ENCODE assay signal across 8 mouse cellular contexts in genomic region chr11:107471071-107471720, GRCm38 (mm10). TPM values are rescaled to one million over a fixed set of nuclear protein-coding genes. Genes with fewer than 3 reads are reported as not detected.
DNase-seq lines count a peak whose midpoint lies in the region; ATAC-seq and TF ChIP-seq lines count a peak whose summit lies in the region.

No protein-coding gene starts in this region.

- no peak for TF ChIP-seq CTCF in left cerebral cortex, adult 2 months (IDR thresholded peaks at IDR 0.05)
- no peak for TF ChIP-seq CTCF in cortical plate, adult 2 months (IDR thresholded peaks at IDR 0.05; ENCODE audit: extremely low read depth, insufficient read depth, low read length)
- TF ChIP-seq CTCF in hindbrain, postnatal 0 days (IDR thresholded peaks at IDR 0.05; ENCODE audit: low read depth): no peak

- H3K27ac ChIP-seq in left cerebral cortex, adult 2 months: peak overlapping the region; percentile 93
- H3K27ac ChIP-seq in cortical plate, adult 2 months (ENCODE audit: insufficient read depth, low read length): no peak overlapping the region
- peak overlapping the region; percentile 80 for H3K27ac ChIP-seq in hindbrain, postnatal 0 days
- H3K27ac ChIP-seq in neural tube, embryonic 13.5 days (replicated peaks): peak overlapping the region; percentile 95

- 6% methylated on average over 11 of the region's 11 CpGs for whole genome bisulfite sequencing in hindbrain, postnatal 0 days
- 4% methylated on average over 11 of the region's 11 CpGs for WGBS in neural tube, embryonic 13.5 days

- no peaks in the 10 kb centered on the region for H3K36me3 ChIP-seq in hindbrain, postnatal 0 days (ENCODE audit: insufficient read depth, low read length)
- no peaks in the 10 kb centered on the region for H3K36me3 ChIP-seq in neural tube, embryonic 13.5 days

- TF ChIP-seq POLR2A in cortical plate, adult 2 months (IDR thresholded peaks at IDR 0.05; ENCODE audit: extremely low read depth, insufficient read depth, low read length): no peak

- no peaks in the 10 kb centered on the region for H3K27me3 ChIP-seq in hindbrain, postnatal 0 days (ENCODE audit: insufficient read depth, low read length)
- H3K27me3 ChIP-seq in neural tube, embryonic 13.5 days: no peaks in the 10 kb centered on the region

- intact Hi-C loops in left cerebral cortex, adult 2 months (cut with DNase I): no loop called here
- intact Hi-C loops in left cerebral cortex, postnatal 36 days (cut with DNase I): no loop called here
- intact Hi-C loops in left cerebral cortex, postnatal 14 days (cut with DNase I): loop anchor here (5.0 kb wide), 1 partner anchor 284 kb away; the partner anchor contains the start of gene Nol11

- H3K4me2 ChIP-seq in hindbrain, postnatal 0 days (ENCODE audit: low read depth, low read length): peak overlapping the region; percentile 92
- peak overlapping the region; percentile 85 for H3K4me2 ChIP-seq in neural tube, embryonic 13.5 days

- H3K9me3 ChIP-seq in hindbrain, postnatal 0 days (ENCODE audit: low read length): no peaks in the 10 kb centered on the region
- no peaks in the 10 kb centered on the region for H3K9me3 ChIP-seq in neural tube, embryonic 13.5 days

- peak overlapping the region; percentile 74; the same call in 1 of the 2 replicates for H3K9ac ChIP-seq in hindbrain, postnatal 0 days (replicated peaks; ENCODE audit: low read length)
- H3K9ac ChIP-seq in neural tube, embryonic 13.5 days: peak overlapping the region; percentile 94

- no peak for ATAC-seq in hindbrain, postnatal 0 days
- no peak for ATAC-seq in neural tube, embryonic 13.5 days (ENCODE audit: low read depth)
- ATAC-seq in erythroid progenitor cell, adult 5-6 weeks (replicated peaks; ENCODE audit: low FRiP score, poor library complexity, severe bottlenecking): no peak

- peak overlapping the region; percentile 83 for H3K4me3 ChIP-seq in left cerebral cortex, adult 2 months
- peak overlapping the region; percentile 96 for H3K4me3 ChIP-seq in cortical plate, adult 2 months (ENCODE audit: insufficient read depth, low read length)
- peak overlapping the region; percentile 86 for H3K4me3 ChIP-seq in hindbrain, postnatal 0 days (ENCODE audit: low read length)
- H3K4me3 ChIP-seq in neural tube, embryonic 13.5 days: peak overlapping the region; percentile 95

- H3K4me1 ChIP-seq in cortical plate, adult 2 months (ENCODE audit: control insufficient read depth, insufficient read depth, low read length): peaks cover 1% of the 10 kb centered on the region; the same call in 1 of the 2 replicates
- H3K4me1 ChIP-seq in hindbrain, postnatal 0 days (ENCODE audit: insufficient read depth, low read length): peaks cover 6% of the 10 kb centered on the region
- H3K4me1 ChIP-seq in neural tube, embryonic 13.5 days (replicated peaks): peaks cover 33% of the 10 kb centered on the region

- no peak for DNase-seq in left cerebral cortex, adult 2 months (ENCODE audit: extremely low spot score in 1 of 2, low spot score in 2 of 2)
- no peak for DNase-seq in left cerebral cortex, postnatal 36 days (ENCODE audit: low spot score in 2 of 2)
- no peak for DNase-seq in hindbrain, postnatal 0 days (ENCODE audit: low spot score)
- DNase-seq in left cerebral cortex, postnatal 14 days (ENCODE audit: low spot score in 2 of 2): no peak
- no peak for DNase-seq in left cerebral cortex, adult 8-10 months (ENCODE audit: low spot score in 2 of 2)

RNA-seq across cellular contexts. Expression of gene Pitpnc1, which starts 0.7 kb away (rescaled TPM):
- total RNA-seq in left cerebral cortex, adult 2 months (2021): 10 to 100 TPM; 54.5 to 55.2 TPM
- 10 to 100 TPM; 51.2 to 54.5 TPM for total RNA-seq in left cerebral cortex, postnatal 36 days (2021)
- 34.7 and 35.6 TPM in 2 replicates for polyA plus RNA-seq in cortical plate, adult 2 months (2012; rRNA removed)
- total RNA-seq in hindbrain, postnatal 0 days (2014; rRNA removed): 41.0 and 42.2 TPM in 2 replicates
- 43.6 and 44.8 TPM in 2 replicates for polyA plus RNA-seq in hindbrain, postnatal 0 days (2015; fragmentation: Nextera tagmentation; extraction: Ambion mirVana)
- polyA plus RNA-seq in neural tube, embryonic 13.5 days (2015; fragmentation: Nextera tagmentation; extraction: Ambion mirVana): 39.2 and 40.3 TPM in 2 replicates
- total RNA-seq in left cerebral cortex, postnatal 14 days (2021): 10 to 100 TPM; 61.1 to 64.3 TPM
- total RNA-seq in erythroid progenitor cell, adult 5-6 weeks (2015; ENCODE audit: low replicate concordance): 27.4 and 35.2 TPM in 2 replicates
- total RNA-seq in erythroid progenitor cell, adult 5-6 weeks (2017; ENCODE audit: low replicate concordance): 14.7 and 21.9 TPM in 2 replicates
- 10 to 100 TPM; 52.3 to 67.4 (median 59.9) TPM for total RNA-seq in left cerebral cortex, adult 8-10 months (2022)

RNA-seq across cellular contexts. Expression of gene Psmd12, which starts 8.1 kb away (rescaled TPM):
- total RNA-seq in left cerebral cortex, adult 2 months (2021): 10 to 100 TPM; 67.1 to 72.9 TPM
- 10 to 100 TPM; 66.2 to 67.0 TPM for total RNA-seq in left cerebral cortex, postnatal 36 days (2021)
- polyA plus RNA-seq in cortical plate, adult 2 months (2012; rRNA removed): 56.7 and 57.3 TPM in 2 replicates
- 26.9 and 27.2 TPM in 2 replicates for total RNA-seq in hindbrain, postnatal 0 days (2014; rRNA removed)
- 149 and 153 TPM in 2 replicates for polyA plus RNA-seq in hindbrain, postnatal 0 days (2015; fragmentation: Nextera tagmentation; extraction: Ambion mirVana)
- polyA plus RNA-seq in neural tube, embryonic 13.5 days (2015; fragmentation: Nextera tagmentation; extraction: Ambion mirVana): 173 and 181 TPM in 2 replicates
- total RNA-seq in left cerebral cortex, postnatal 14 days (2021): 10 to 100 TPM; 71.8 to 73.6 TPM
- 34.0 and 44.0 TPM in 2 replicates for total RNA-seq in erythroid progenitor cell, adult 5-6 weeks (2015; ENCODE audit: low replicate concordance)
- total RNA-seq in erythroid progenitor cell, adult 5-6 weeks (2017; ENCODE audit: low replicate concordance): 74.1 and 85.4 TPM in 2 replicates
- total RNA-seq in left cerebral cortex, adult 8-10 months (2022): 10 to 100 TPM; 71.0 to 79.5 (median 71.8) TPM
